Mouse (Mus musculus) G1E (cell line): ENCODE data around the gene Tnfrsf21. TPM values are rescaled to one million over a fixed set of nuclear protein-coding genes. Genes with fewer than 3 reads are reported as not detected.

Experiments used
- ATAC-seq: 2 replicates; pipeline ENCODE4 v1.8.0; 2016; ENCODE audit warnings: mild to moderate bottlenecking; ENCODE audit not compliant: insufficient number of reproducible peaks, poor library complexity, low FRiP score, severe bottlenecking; ENCODE audit errors: extremely low read depth
- DNase-seq: peaks from one replicate; pipeline ENCODE4 v3.0.0; 2012; ENCODE audit warnings: low spot score
- H3K27me3 ChIP-seq: 2 replicates; pipeline ENCODE4 v1.6.1; 2012; ENCODE audit warnings: mild to moderate bottlenecking, low read length, inconsistent platforms; ENCODE audit not compliant: insufficient read depth
- H3K36me3 ChIP-seq: replicated peaks from 2 replicates; pipeline ENCODE3; 2012; ENCODE audit warnings: mild to moderate bottlenecking, inconsistent platforms
- H3K4me1 ChIP-seq: 2 replicates; pipeline ENCODE4 v1.6.1; 2012; ENCODE audit warnings: low read depth, low read length, inconsistent platforms, mixed read lengths; ENCODE audit not compliant: insufficient read depth
- H3K4me3 ChIP-seq: 2 replicates; pipeline ENCODE4 v1.5.1; 2012; ENCODE audit warnings: low read depth, mild to moderate bottlenecking, inconsistent platforms, low read length, moderate library complexity, mixed read lengths
- H3K9me3 ChIP-seq: replicated peaks from 2 replicates; pipeline ENCODE4 v1.6.1; 2012; ENCODE audit warnings: inconsistent platforms
- CTCF ChIP-seq: IDR thresholded peaks from 2 replicates; pipeline ENCODE4 v1.5.1; 2012; ENCODE audit warnings: low read depth, low read length, inconsistent platforms, mixed read lengths
- GATA1 ChIP-seq: IDR thresholded peaks from 2 replicates; pipeline ENCODE4 v1.6.1; 2012; ENCODE audit warnings: borderline replicate concordance, low read length, inconsistent platforms, mixed read lengths
- GATA2 ChIP-seq: IDR thresholded peaks from 2 replicates; pipeline ENCODE4 v1.6.1; 2012; ENCODE audit warnings: low read depth, low read length, inconsistent platforms, borderline replicate concordance
- POLR2AphosphoS5 ChIP-seq: IDR thresholded peaks from 2 replicates; pipeline ENCODE4 v1.6.1; 2012; ENCODE audit warnings: low read depth, low read length, inconsistent platforms; ENCODE audit not compliant: insufficient replicate concordance
- TAL1 ChIP-seq: conservative IDR thresholded peaks from 2 replicates; pipeline ENCODE4 v1.6.1; 2012; ENCODE audit warnings: low read depth, low read length, inconsistent platforms, mixed read lengths
- polyA plus RNA-seq: library from polyadenylated mRNA; stranded (reverse); fragments of >175 nt; gene quantifications from 2 replicates; pipeline ENCODE4 v1.2.3, GENCODE M21; 2012
- total RNA-seq, 2 experiments: library from RNA; stranded (forward) in 1 of 2; stranded (reverse) in 1 of 2; fragments of 200-1000 nt in 1 of 2; fragments of >200 nt in 1 of 2; fragmentation: Nextera tagmentation in 1 of 2; gene quantifications; 2 replicates each; pipeline ENCODE4 v1.2.3; 2014 to 2017

Tnfrsf21 gene
- total and polyA plus RNA-seq, 3 experiments: not detected

DNA sequence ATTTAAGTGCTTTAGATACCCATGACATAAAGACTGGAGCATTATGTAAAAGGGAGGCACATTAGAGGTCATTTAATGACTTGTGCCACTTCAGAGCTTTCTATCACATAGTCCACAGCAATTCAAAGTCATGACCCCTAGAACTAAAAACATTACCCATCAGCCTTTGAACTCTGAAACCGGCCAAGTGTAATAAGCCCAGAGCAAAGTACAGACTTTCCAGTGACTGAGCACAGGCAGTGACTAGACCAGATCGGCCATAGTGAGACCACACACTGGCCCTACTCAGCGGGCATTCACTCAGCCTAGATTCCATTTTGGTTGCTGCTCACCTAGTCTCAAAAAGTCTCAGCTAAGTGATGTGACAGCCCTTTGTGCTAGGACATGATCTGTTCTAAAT, 89.8 kb downstream of the Tnfrsf21 start:
- H3K27me3 ChIP-seq: no peaks in the 10 kb centered on the region
- no peaks in the 10 kb centered on the region for H3K36me3 ChIP-seq
- TF ChIP-seq GATA2 (no peak), GATA1 (no peak), TAL1 (no peak), POLR2AphosphoS5 (no peak), CTCF (no peak)
- no peak overlapping the region for H3K4me3 ChIP-seq
- no peaks in the 10 kb centered on the region for H3K4me1 ChIP-seq
- no peak for DNase-seq
- ATAC-seq: no peak
- peaks cover 47% of the 10 kb centered on the region for H3K9me3 ChIP-seq

DNA sequence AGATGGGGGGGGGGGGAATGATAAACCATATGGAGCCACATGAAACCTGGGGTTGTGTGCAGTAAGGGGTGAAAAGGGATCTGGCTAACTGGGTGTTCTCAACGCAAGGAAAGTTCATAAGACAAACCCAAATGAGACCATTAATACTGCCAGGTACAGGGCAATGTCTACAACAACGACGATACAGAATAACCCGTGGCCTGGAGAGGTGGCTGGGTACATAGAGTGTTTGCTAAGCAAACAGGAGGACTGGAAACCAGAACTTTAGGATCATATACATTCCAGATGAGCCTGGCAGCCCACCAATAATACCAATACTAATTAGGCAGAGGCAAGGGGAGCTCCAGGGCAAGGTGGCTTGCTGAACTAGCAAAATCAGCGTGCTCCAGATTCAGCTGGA, 91.0 kb downstream of the Tnfrsf21 start:
- Histone ChIP-seq H3K4me3 (no peak overlapping the region), H3K27me3 (no peaks in the 10 kb centered on the region), H3K9me3 (peaks cover 51% of the 10 kb centered on the region), H3K36me3 (no peaks in the 10 kb centered on the region), H3K4me1 (no peaks in the 10 kb centered on the region)
- no peak for TF ChIP-seq GATA2
- no peak for TF ChIP-seq GATA1
- no peak for TF ChIP-seq TAL1
- TF ChIP-seq POLR2AphosphoS5: no peak
- no peak for TF ChIP-seq CTCF
- DNase-seq: no peak
- no peak for ATAC-seq

GRCm38 (mm10) chr17:43109501-43109900, 93.1 kb downstream of the Tnfrsf21 start:
- TF ChIP-seq CTCF: no peak
- no peak for TF ChIP-seq GATA2
- DNase-seq (no peak), ATAC-seq (no peak)
- peaks cover 57% of the 10 kb centered on the region for H3K9me3 ChIP-seq
- H3K4me3 ChIP-seq: no peak overlapping the region
- H3K27me3 ChIP-seq: no peaks in the 10 kb centered on the region
- H3K36me3 ChIP-seq: no peaks in the 10 kb centered on the region
- no peaks in the 10 kb centered on the region for H3K4me1 ChIP-seq

- ATAC-seq (no peak), DNase-seq (no peak)
- H3K4me3 ChIP-seq: no peak overlapping the region
- H3K9me3 ChIP-seq: peaks cover 58% of the 10 kb centered on the region
- TF ChIP-seq CTCF (no peak), GATA2 (no peak), TAL1 (no peak), GATA1 (no peak), POLR2AphosphoS5 (no peak)
- H3K4me1 ChIP-seq: no peaks in the 10 kb centered on the region
- no peaks in the 10 kb centered on the region for H3K27me3 ChIP-seq
- H3K36me3 ChIP-seq: no peaks in the 10 kb centered on the region
Observed at GRCm38 (mm10) chr17:43110168-43110885, 94.0 kb downstream of the Tnfrsf21 start.

- no peak overlapping the region for H3K4me3 ChIP-seq
- no peaks in the 10 kb centered on the region for H3K27me3 ChIP-seq
- peaks cover 63% of the 10 kb centered on the region for H3K9me3 ChIP-seq
Observed at GRCm38 (mm10) chr17:43113391-43113984, 97.1 kb downstream of the Tnfrsf21 start.

DNA sequence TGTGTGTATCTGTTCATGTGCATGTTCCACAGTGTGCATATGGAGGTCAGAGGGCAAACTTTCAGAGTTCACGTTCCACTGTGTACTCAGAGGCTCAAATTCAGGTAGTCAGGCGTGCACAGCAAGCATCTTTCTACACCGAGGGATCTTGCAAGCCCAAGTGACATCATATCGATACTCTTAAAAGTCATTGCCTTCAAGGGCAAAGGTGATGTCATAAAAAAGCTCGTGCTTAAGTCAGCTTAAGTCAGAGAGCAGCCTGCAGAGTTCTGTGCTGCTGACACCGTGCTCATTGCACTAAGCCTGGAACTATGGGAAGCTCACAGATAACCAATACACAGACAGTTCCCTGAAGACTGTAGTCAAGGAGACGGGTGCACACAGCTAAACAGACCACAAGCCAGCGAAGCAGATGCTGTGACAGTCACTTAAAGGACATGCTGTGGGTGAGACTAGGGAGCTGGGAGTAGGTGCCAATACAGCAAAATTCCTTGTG, 97.8 kb downstream of the Tnfrsf21 start:
- DNase-seq: no peak
- Histone ChIP-seq H3K36me3 (no peaks in the 10 kb centered on the region), H3K9me3 (peaks cover 63% of the 10 kb centered on the region), H3K4me1 (no peaks in the 10 kb centered on the region), H3K4me3 (no peak overlapping the region), H3K27me3 (no peaks in the 10 kb centered on the region)
- ATAC-seq: no peak
- TF ChIP-seq POLR2AphosphoS5: no peak
- no peak for TF ChIP-seq GATA1
- TF ChIP-seq GATA2: no peak
- no peak for TF ChIP-seq TAL1
- no peak for TF ChIP-seq CTCF

More at GRCm38 (mm10) chr17:43113391-43113984, 97.1 kb downstream of the Tnfrsf21 start:
- Histone ChIP-seq H3K4me1 (no peaks in the 10 kb centered on the region), H3K36me3 (no peaks in the 10 kb centered on the region)
- TF ChIP-seq GATA1 (no peak), CTCF (no peak), TAL1 (no peak), GATA2 (no peak)
- ATAC-seq (no peak), DNase-seq (no peak)
